Mouse (Mus musculus): ENCODE measurements around the gene Cenpw.

The Cenpw gene

DNA sequence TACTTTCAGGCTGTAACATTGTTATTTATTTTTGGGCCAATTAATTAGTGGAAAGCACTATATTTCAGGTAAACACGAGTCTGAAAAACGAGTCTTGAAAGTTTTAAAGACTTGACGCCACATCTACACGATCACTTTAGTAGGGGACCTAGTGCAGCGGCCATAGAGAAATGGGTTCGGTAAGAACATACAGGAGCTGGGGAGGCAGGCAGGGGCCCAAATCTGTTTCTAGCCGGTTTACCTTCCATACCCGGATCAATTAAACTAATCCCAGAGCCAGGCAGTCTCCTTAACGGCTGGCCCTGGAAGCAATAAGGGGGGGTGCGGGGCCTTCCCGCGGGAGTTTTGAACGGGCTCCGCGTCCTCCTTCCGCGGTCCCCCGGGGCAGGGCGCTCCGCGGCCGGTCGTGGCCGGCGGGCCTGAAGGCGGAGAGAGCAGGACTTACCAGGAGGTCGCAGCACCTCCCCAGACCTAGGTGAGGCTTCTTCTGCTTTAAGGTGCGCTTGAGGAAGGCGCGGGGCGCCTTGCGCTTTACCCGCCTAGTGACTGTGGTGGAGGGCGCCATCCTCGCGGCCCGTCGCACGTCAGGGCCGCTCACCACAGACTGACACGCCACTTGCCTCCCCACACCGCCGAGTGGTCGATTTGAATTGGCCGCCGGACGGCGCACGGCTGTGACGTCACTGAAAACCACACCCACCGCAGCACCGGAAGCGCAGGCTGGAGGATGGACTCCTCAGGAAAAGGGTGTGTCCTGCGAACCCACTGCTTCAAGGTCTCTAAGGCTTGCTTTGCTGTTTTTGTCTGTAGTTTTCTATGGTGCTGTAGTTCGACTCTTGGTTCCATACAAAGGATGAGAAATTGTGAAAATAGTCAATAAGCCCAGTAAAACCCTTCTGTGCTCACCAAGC lies at the start of gene Cenpw:
TSS of gene Cenpw (minus strand) at position 645 of the 911 bp plus-strand sequence.
- peaks cover 34% of the 10 kb centered on the region for H3K4me1 ChIP-seq (replicated peaks; ENCODE audit: low read depth, low read length)
- TF ChIP-seq CTCF (conservative IDR thresholded peaks at IDR 0.05; ENCODE audit: low read length) (no peak), NANOG (IDR thresholded peaks at IDR 0.05; ENCODE audit: borderline replicate concordance, low read length) (no peak), POU5F1 (IDR thresholded peaks at IDR 0.05; ENCODE audit: borderline replicate concordance, low read length) (no peak)

DNA sequence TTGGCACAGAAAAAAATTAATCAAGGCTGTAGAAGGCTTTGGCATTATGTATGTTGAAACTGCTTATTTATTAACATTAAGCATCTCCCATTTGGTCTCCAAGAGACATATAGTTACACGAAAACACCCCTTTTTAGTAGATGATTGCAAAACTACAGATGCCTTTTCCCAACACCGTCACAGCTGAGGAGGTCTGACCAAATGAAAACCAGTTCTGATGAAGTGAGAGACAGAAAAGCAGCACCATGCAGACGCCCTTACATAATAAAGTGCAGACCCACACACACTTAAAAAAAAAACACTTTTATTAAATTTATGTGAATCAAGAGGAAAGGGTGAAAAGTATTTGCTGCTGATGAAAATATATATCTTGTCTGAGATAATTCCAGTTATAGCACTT lies 49.3 kb upstream of the Cenpw start:
- Histone ChIP-seq H3K36me3 (ENCODE audit: insufficient read depth, low read length) (no peaks in the 10 kb centered on the region), H3K4me3 (replicated peaks; ENCODE audit: low read length) (no peak overlapping the region), H3K9me3 (ENCODE audit: low read length) (no peaks in the 10 kb centered on the region), H3K27me3 (ENCODE audit: insufficient read depth, low read length) (no peaks in the 10 kb centered on the region), H3K4me1 (replicated peaks; ENCODE audit: low read depth, low read length) (no peaks in the 10 kb centered on the region)
- TF ChIP-seq NANOG (IDR thresholded peaks at IDR 0.05; ENCODE audit: borderline replicate concordance, low read length) (no peak), POU5F1 (IDR thresholded peaks at IDR 0.05; ENCODE audit: borderline replicate concordance, low read length) (no peak), CTCF (conservative IDR thresholded peaks at IDR 0.05; ENCODE audit: low read length) (no peak)

More for the DNA sequence above, at the start of gene Cenpw:
- H3K36me3 ChIP-seq (ENCODE audit: insufficient read depth, low read length) = peaks cover 21% of the 10 kb centered on the region
- no peaks in the 10 kb centered on the region for H3K9me3 ChIP-seq (ENCODE audit: low read length)
- peak within 1 kb of the TSS; percentile 95 for H3K4me3 ChIP-seq (replicated peaks; ENCODE audit: low read length)
- H3K27me3 ChIP-seq (ENCODE audit: insufficient read depth, low read length) = no peaks in the 10 kb centered on the region

- peaks cover 21% of the 10 kb centered on the region for H3K36me3 ChIP-seq (ENCODE audit: insufficient read depth, low read length)
- H3K4me1 ChIP-seq (replicated peaks; ENCODE audit: low read depth, low read length) = peaks cover 35% of the 10 kb centered on the region
- H3K27me3 ChIP-seq (ENCODE audit: insufficient read depth, low read length) = no peaks in the 10 kb centered on the region
- no peak for TF ChIP-seq CTCF (conservative IDR thresholded peaks at IDR 0.05; ENCODE audit: low read length)
- no peak for TF ChIP-seq NANOG (IDR thresholded peaks at IDR 0.05; ENCODE audit: borderline replicate concordance, low read length)
- no peak for TF ChIP-seq POU5F1 (IDR thresholded peaks at IDR 0.05; ENCODE audit: borderline replicate concordance, low read length)
- peak overlapping the region; percentile 95 for H3K4me3 ChIP-seq (replicated peaks; ENCODE audit: low read length)
- no peaks in the 10 kb centered on the region for H3K9me3 ChIP-seq (ENCODE audit: low read length)
Observed at GRCm38 (mm10) chr10:30199501-30199900, 859 bp downstream of the Cenpw start.

DNA sequence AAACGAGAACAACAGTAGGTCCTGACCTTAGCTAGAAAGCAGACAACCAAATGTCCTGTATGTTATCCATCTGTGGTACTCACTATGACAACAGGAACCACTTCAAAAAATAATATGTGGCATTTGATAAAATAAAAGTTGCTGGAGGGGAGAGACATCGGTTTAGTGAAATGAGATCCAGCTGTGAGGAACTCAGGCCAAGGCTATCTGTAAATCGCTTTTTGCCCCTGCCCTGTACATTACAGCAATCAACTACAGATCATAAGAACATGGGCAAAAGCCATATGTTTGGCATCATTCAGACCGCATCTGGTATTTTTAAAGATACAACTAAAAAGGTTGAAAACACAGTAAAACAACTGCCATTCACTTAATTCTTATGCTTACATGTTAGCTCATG lies 32.7 kb downstream of the Cenpw start:
- Histone ChIP-seq H3K4me1 (replicated peaks; ENCODE audit: low read depth, low read length) (no peaks in the 10 kb centered on the region), H3K36me3 (ENCODE audit: insufficient read depth, low read length) (no peaks in the 10 kb centered on the region), H3K27me3 (ENCODE audit: insufficient read depth, low read length) (no peaks in the 10 kb centered on the region), H3K9me3 (ENCODE audit: low read length) (0 out of 2 replicates have a peak, but pooled peaks cover 7% of the 10 kb centered on the region), H3K4me3 (replicated peaks; ENCODE audit: low read length) (no peak overlapping the region)
- no peak for TF ChIP-seq NANOG (IDR thresholded peaks at IDR 0.05; ENCODE audit: borderline replicate concordance, low read length)
- no peak for TF ChIP-seq CTCF (conservative IDR thresholded peaks at IDR 0.05; ENCODE audit: low read length)
- TF ChIP-seq POU5F1 (IDR thresholded peaks at IDR 0.05; ENCODE audit: borderline replicate concordance, low read length) = no peak

All from E14TG2a.4 (cell line).